Mouse (Mus musculus) forebrain, embryonic 11.5 days (tissue): Measurements from ENCODE around the gene Eif2b5. TPM values are rescaled to one million over a fixed set of nuclear protein-coding genes. Genes with fewer than 3 reads are reported as not detected.
A peak's percentile ranks its signal among the peaks of the same experiment; 100 is the strongest.

Experiments
- ATAC-seq: fragments of 200-750 bp; cut with Nextera tagmentation; replicated peaks from 2 replicates; pipeline ENCODE4 v1.8.0; 2017; ENCODE audit warnings: moderate TSS enrichment; ENCODE audit not compliant: low FRiP score
- DNase-seq: peaks from one replicate; pipeline ENCODE4 v3.0.0-alpha.2; 2017; ENCODE audit warnings: low spot score
- H3K27ac ChIP-seq: fragments of 300-500 bp; sonication (generic); 2 replicates; pipeline ENCODE4 v1.5.1; 2014; ENCODE audit warnings: low read depth, low read length
- H3K27me3 ChIP-seq: fragments of 300-500 bp; sonication (generic); 2 replicates; pipeline ENCODE4 v1.6.1; 2014; ENCODE audit warnings: mild to moderate bottlenecking, low read length, mixed read lengths; ENCODE audit not compliant: control insufficient read depth, insufficient read depth
- H3K36me3 ChIP-seq: fragments of 300-500 bp; sonication (generic); 2 replicates; pipeline ENCODE4 v1.6.1; 2014; ENCODE audit warnings: mild to moderate bottlenecking, low read length, moderate library complexity, mixed read lengths; ENCODE audit not compliant: control insufficient read depth, insufficient read depth
- H3K4me1 ChIP-seq: fragments of 300-500 bp; sonication (generic); replicated peaks from 2 replicates; pipeline ENCODE4 v1.6.1; 2014; ENCODE audit warnings: low read length, mixed read lengths; ENCODE audit not compliant: control insufficient read depth, insufficient read depth
- H3K4me2 ChIP-seq: fragments of 300-500 bp; sonication (generic); 2 replicates; pipeline ENCODE4 v1.6.1; 2014; ENCODE audit warnings: low read depth, mild to moderate bottlenecking, low read length, moderate library complexity, mixed read lengths; ENCODE audit not compliant: severe bottlenecking
- H3K4me3 ChIP-seq: fragments of 300-500 bp; sonication (generic); 2 replicates; pipeline ENCODE4 v1.5.1; 2014; ENCODE audit warnings: low read depth, low read length
- H3K9ac ChIP-seq: fragments of 300-500 bp; sonication (generic); 2 replicates; pipeline ENCODE4 v1.6.1; 2014; ENCODE audit warnings: low read length
- H3K9me3 ChIP-seq: fragments of 300-500 bp; sonication (generic); 2 replicates; pipeline ENCODE4 v1.6.1; 2016; ENCODE audit warnings: low read length, mixed read lengths; ENCODE audit not compliant: control insufficient read depth
- WGBS: fragments of 180-500 bp; shearing (Covaris S2); extraction: QIAGEN DNeasy Blood & Tissue Kit; methylation state at CpG from one replicate; pipeline ENCODE4 v1.1.7; 2014; 5-methylcytosine and 5-hydroxymethylcytosine counted together
- polyA plus RNA-seq: library from polyadenylated mRNA; unstranded; fragments of >200 nt; fragmentation: Nextera tagmentation; extraction: Ambion mirVana; gene quantifications from 2 replicates; pipeline ENCODE4 v1.2.1, GENCODE M21; 2014

Eif2b5 gene
- polyA plus RNA-seq, 1 experiment from 2014 or later, result 138 TPM

DNA sequence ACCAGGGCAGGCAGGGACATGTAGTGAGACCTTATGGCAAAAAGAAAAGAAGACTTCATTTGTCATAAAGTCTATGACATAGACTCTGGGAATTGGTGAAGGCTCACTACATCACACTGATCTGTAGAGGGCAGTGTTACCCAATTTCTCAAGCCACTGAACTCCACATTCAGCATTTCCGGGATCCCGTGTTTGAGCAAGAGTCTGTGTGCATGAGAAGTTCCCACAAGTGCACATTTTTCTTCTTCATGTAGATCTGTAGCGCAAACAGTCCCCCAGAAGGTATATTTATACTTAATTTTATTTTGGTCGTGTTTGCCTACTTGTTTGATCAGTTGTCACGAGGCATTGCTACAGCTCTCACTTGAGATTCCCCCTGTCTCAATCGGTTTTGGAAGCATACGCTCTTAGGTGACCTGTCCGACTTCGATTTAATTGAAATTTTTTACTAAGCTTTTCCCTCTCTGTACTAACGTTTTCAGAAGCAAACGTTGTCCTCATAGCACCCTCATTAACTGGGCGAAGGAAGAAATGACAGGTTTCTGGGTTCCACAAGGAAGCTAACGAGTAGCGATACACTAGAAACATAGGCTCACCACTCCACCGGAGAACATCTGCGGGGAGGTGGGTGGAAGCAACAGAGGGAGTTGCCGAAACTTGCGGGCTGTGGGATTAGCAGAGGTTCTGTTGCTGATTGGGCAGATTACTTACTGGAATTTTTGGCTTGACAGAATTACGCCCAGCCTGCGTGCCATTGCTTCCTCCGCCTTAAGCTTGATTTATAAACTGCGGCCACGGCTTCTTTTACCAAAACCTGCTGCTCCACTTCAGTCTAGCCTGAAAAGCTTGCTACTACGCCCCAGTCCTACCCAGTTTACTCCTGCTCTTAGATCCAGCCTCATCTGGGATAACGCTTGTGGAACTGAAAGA lies 1.7 kb upstream of the Eif2b5 start:
- Histone ChIP-seq H3K27me3 (no peaks in the 10 kb centered on the region; the same call in 1 of the 2 replicates), H3K27ac (no peak overlapping the region), H3K9ac (peak overlapping the region; percentile 7; the same call in 1 of the 2 replicates), H3K36me3 (peaks cover 4% of the 10 kb centered on the region), H3K4me3 (peak overlapping the region; percentile 27), H3K9me3 (no peaks in the 10 kb centered on the region), H3K4me1 (peaks cover 2% of the 10 kb centered on the region; the same call in 1 of the 2 replicates), H3K4me2 (peak overlapping the region; percentile 50)
- peak; percentile 65 for DNase-seq
- 17% methylated on average over 25 of the region's 25 CpGs for WGBS
- 0 out of 2 replicates have a peak, but pooled peaks have one; percentile 22 for ATAC-seq

GRCm38 (mm10) chr16:20497980-20498676 lies 489 bp upstream of the Eif2b5 start:
- peak overlapping the region; percentile 77 for H3K4me2 ChIP-seq
- H3K27me3 ChIP-seq, result no peaks in the 10 kb centered on the region; the same call in 1 of the 2 replicates
- DNase-seq (peak; percentile 45), ATAC-seq (peak; percentile 7; the same call in 1 of the 2 replicates)
- H3K27ac ChIP-seq, result no peak overlapping the region
- H3K4me1 ChIP-seq, result peaks cover 2% of the 10 kb centered on the region; the same call in 1 of the 2 replicates
- no peaks in the 10 kb centered on the region for H3K9me3 ChIP-seq
- peaks cover 16% of the 10 kb centered on the region for H3K36me3 ChIP-seq
- 13% methylated on average over 16 of the region's 16 CpGs for WGBS
- H3K4me3 ChIP-seq, result peak overlapping the region; percentile 92
- H3K9ac ChIP-seq, result peak overlapping the region; percentile 95

- no peak overlapping the region for H3K27ac ChIP-seq
- H3K4me2 ChIP-seq, result no peak overlapping the region
- WGBS, result 92% methylated on average over 8 of the region's 8 CpGs
- no peaks in the 10 kb centered on the region for H3K4me1 ChIP-seq
- DNase-seq (peak; percentile 43), ATAC-seq (no peak)
- H3K4me3 ChIP-seq, result no peak overlapping the region
- no peak overlapping the region for H3K9ac ChIP-seq
- H3K36me3 ChIP-seq, result peaks cover 50% of the 10 kb centered on the region
- H3K9me3 ChIP-seq, result no peaks in the 10 kb centered on the region
- H3K27me3 ChIP-seq, result no peaks in the 10 kb centered on the region
Observed at GRCm38 (mm10) chr16:20506000-20506399, 7.4 kb downstream of the Eif2b5 start.

GRCm38 (mm10) chr16:20509349-20509748 lies 10.7 kb downstream of the Eif2b5 start:
- no peak for ATAC-seq
- Histone ChIP-seq H3K36me3 (peaks cover 30% of the 10 kb centered on the region), H3K9me3 (no peaks in the 10 kb centered on the region), H3K4me1 (no peaks in the 10 kb centered on the region), H3K9ac (no peak overlapping the region), H3K27ac (no peak overlapping the region), H3K27me3 (no peaks in the 10 kb centered on the region), H3K4me2 (no peak overlapping the region), H3K4me3 (no peak overlapping the region)
- 83% methylated on average over 3 of the region's 3 CpGs for WGBS
- peak; percentile 54 for DNase-seq

DNA sequence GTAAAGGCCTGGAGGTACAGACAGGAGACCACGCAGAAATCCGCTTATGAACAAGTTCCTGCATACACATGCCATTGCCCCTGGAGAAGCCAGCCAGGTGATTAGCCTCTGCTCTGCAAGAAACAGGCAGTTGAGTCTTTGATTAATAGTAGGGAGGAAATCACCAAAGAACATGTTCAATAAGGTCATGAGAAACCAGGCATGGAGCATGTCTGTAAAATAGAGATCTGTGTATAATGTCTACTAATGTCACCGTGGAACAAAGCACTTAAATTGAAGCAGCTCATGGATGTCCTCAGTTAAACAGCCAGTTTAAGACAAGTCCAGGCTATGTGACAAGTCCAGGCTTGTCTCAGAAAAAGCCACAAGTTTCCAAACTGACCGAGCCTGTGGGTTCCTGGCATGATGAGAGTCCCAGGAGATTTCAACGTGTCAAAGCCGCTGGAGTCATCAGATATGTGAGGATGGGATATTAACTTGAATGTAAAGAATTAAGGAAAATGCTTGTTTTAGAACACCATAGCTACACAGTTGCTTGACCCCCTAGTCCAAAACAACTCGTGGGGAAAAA lies 12.7 kb downstream of the Eif2b5 start:
- H3K9me3 ChIP-seq, result no peaks in the 10 kb centered on the region
- peaks cover 20% of the 10 kb centered on the region for H3K36me3 ChIP-seq
- no peak overlapping the region for H3K27ac ChIP-seq
- no peak overlapping the region for H3K9ac ChIP-seq
- no peak overlapping the region for H3K4me2 ChIP-seq
- no peaks in the 10 kb centered on the region for H3K27me3 ChIP-seq
- WGBS, result 94% methylated on average over 7 of the region's 7 CpGs
- DNase-seq (peak; percentile 36), ATAC-seq (no peak)
- no peaks in the 10 kb centered on the region for H3K4me1 ChIP-seq
- H3K4me3 ChIP-seq, result no peak overlapping the region

DNA sequence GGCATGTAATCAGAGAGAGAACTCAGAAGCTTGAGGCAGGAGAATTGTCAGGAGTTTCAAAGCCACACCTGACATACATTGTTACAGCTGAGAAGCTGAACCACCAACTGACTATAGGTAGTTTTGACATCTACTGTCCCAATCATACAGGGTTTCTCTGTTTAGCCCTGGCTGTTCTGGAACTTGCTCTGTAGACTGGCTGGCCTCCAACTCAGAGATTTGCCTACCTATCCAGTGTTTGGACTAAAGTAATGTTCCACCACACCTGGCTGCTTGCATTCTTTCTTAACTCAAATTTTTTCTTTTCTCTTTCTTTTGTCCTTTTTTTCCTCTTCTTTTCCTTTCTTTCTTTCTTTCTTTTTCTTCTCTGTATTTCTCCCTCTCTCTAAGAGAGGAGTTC lies 17.4 kb downstream of the Eif2b5 start:
- Histone ChIP-seq H3K9ac (peak overlapping the region; percentile 97; the same call in 1 of the 2 replicates), H3K4me3 (peak overlapping the region; percentile 92; the same call in 1 of the 2 replicates), H3K9me3 (no peaks in the 10 kb centered on the region), H3K27me3 (no peaks in the 10 kb centered on the region), H3K4me2 (peak overlapping the region; percentile 68; the same call in 1 of the 2 replicates), H3K4me1 (peaks cover 6% of the 10 kb centered on the region; the same call in 1 of the 2 replicates), H3K36me3 (no peaks in the 10 kb centered on the region), H3K27ac (no peak overlapping the region)
- ATAC-seq (no peak), DNase-seq (no peak)

GRCm38 (mm10) chr16:20516726-20517201 lies 18.1 kb downstream of the Eif2b5 start, which contains the start of gene Dvl3:
TSS of gene Dvl3 (plus strand) at chr16:20516982.
- peak; percentile 96 for ATAC-seq
- under 1% methylated on average over 41 of the region's 55 CpGs for WGBS

GRCm38 (mm10) chr16:20517216-20517615 lies 18.6 kb downstream of the Eif2b5 start:
- Histone ChIP-seq H3K9me3 (no peaks in the 10 kb centered on the region), H3K4me1 (peaks cover 6% of the 10 kb centered on the region; the same call in 1 of the 2 replicates), H3K27ac (peak overlapping the region; percentile 84), H3K9ac (peak overlapping the region; percentile 97), H3K36me3 (no peaks in the 10 kb centered on the region), H3K4me2 (peak overlapping the region; percentile 68), H3K4me3 (peak overlapping the region; percentile 92), H3K27me3 (no peaks in the 10 kb centered on the region)
- under 1% methylated on average over 26 of the region's 26 CpGs for WGBS
- no peak for ATAC-seq
- no peak for DNase-seq

More at GRCm38 (mm10) chr16:20516726-20517201, 18.1 kb downstream of the Eif2b5 start, which contains the start of gene Dvl3:
- H3K4me2 ChIP-seq, result peak within 1 kb of the TSS; percentile 68
- peak within 1 kb of the TSS; percentile 84 for H3K27ac ChIP-seq
- no peaks in the 10 kb centered on the region for H3K9me3 ChIP-seq
- H3K9ac ChIP-seq, result peak within 1 kb of the TSS; percentile 97
- H3K27me3 ChIP-seq, result no peaks in the 10 kb centered on the region
- DNase-seq, result peak; percentile 96
- peaks cover 6% of the 10 kb centered on the region; the same call in 1 of the 2 replicates for H3K4me1 ChIP-seq
- H3K36me3 ChIP-seq, result no peaks in the 10 kb centered on the region
- H3K4me3 ChIP-seq, result peak within 1 kb of the TSS; percentile 92
